Mouse (Mus musculus) midbrain, postnatal 0 days (tissue): ENCODE data around the gene Cdh4. TPM values are rescaled to one million over a fixed set of nuclear protein-coding genes. Genes with fewer than 3 reads are reported as not detected.

Experiments
- ATAC-seq: fragments of 200-750 bp; cut with Nextera tagmentation; 2 replicates; pipeline ENCODE4 v1.8.0; 2017; ENCODE audit warnings: moderate number of reproducible peaks, mild to moderate bottlenecking, moderate TSS enrichment, moderate library complexity; ENCODE audit not compliant: low FRiP score
- DNase-seq: peaks from one replicate; pipeline ENCODE4 v3.0.0-alpha.2; 2015; ENCODE audit warnings: low spot score
- H3K27ac ChIP-seq: fragments of 300-500 bp; sonication (generic); 2 replicates; pipeline ENCODE4 v1.5.1; 2014; ENCODE audit warnings: low read depth, mild to moderate bottlenecking, low read length, mixed read lengths
- H3K27me3 ChIP-seq: fragments of 300-500 bp; sonication (generic); 2 replicates; pipeline ENCODE4 v1.6.1; 2014; ENCODE audit warnings: low read length, control low read depth, mixed read lengths; ENCODE audit not compliant: insufficient read depth
- H3K36me3 ChIP-seq: fragments of 300-500 bp; sonication (generic); 2 replicates; pipeline ENCODE4 v1.6.1; 2014; ENCODE audit warnings: low read length, control low read depth, mixed read lengths; ENCODE audit not compliant: insufficient read depth
- H3K4me1 ChIP-seq: fragments of 300-500 bp; sonication (generic); 2 replicates; pipeline ENCODE4 v1.6.1; 2014; ENCODE audit warnings: mild to moderate bottlenecking, control low read depth, antibody characterized with exemption, low read length, mixed read lengths; ENCODE audit not compliant: insufficient read depth
- H3K4me2 ChIP-seq: fragments of 300-500 bp; sonication (generic); 2 replicates; pipeline ENCODE4 v1.6.1; 2014; ENCODE audit warnings: low read depth, mild to moderate bottlenecking, low read length, mixed read lengths; ENCODE audit not compliant: poor library complexity, severe bottlenecking
- H3K4me3 ChIP-seq: fragments of 300-500 bp; sonication (generic); 2 replicates; pipeline ENCODE4 v1.5.1; 2014; ENCODE audit warnings: low read depth, mild to moderate bottlenecking, low read length, moderate library complexity
- H3K9ac ChIP-seq: fragments of 300-500 bp; sonication (generic); replicated peaks from 2 replicates; pipeline ENCODE4 v1.6.1; 2014; ENCODE audit warnings: mild to moderate bottlenecking, low read length, moderate library complexity, mixed read lengths; ENCODE audit not compliant: poor library complexity, severe bottlenecking
- H3K9me3 ChIP-seq: fragments of 300-500 bp; sonication (generic); 2 replicates; pipeline ENCODE4 v1.6.1; 2016; ENCODE audit warnings: low read length, control low read depth
- CTCF ChIP-seq: IDR thresholded peaks from 2 replicates; pipeline ENCODE4 v1.5.1; 2016; ENCODE audit warnings: antibody characterized with exemption, mild to moderate bottlenecking
- WGBS: fragments of 180-500 bp; shearing (Covaris S2); extraction: QIAGEN DNeasy Blood & Tissue Kit; methylation state at CpG from one replicate; pipeline ENCODE4 v1.1.7; 2014; 5-methylcytosine and 5-hydroxymethylcytosine counted together
- polyA plus RNA-seq: library from polyadenylated mRNA; unstranded; fragments of >200 nt; fragmentation: Nextera tagmentation; extraction: Ambion mirVana; gene quantifications from 2 replicates; pipeline ENCODE4 v1.2.1, GENCODE M21; 2015
- total RNA-seq: library from RNA; depleted of rRNA; stranded (reverse); fragments of >200 nt; gene quantifications from 2 replicates; pipeline ENCODE4 v1.2.3, GENCODE M21; 2014

Gene Cdh4
- total and polyA plus RNA-seq, 2 experiments from 2014 or later: 64.9 to 86.6 TPM

GRCm38 (mm10) chr2:179857086-179857485, 414.9 kb downstream of the Cdh4 start:
- H3K9ac ChIP-seq: no peak overlapping the region
- peak; percentile 51 for DNase-seq
- ATAC-seq: no peak
- H3K4me1 ChIP-seq: peaks cover 28% of the 10 kb centered on the region
- H3K27ac ChIP-seq: peak overlapping the region; percentile 26; the same call in 1 of the 2 replicates
- no peak for TF ChIP-seq CTCF
- WGBS: 44% methylated on average over 4 of the region's 4 CpGs
- no peaks in the 10 kb centered on the region for H3K27me3 ChIP-seq
- H3K36me3 ChIP-seq: 0 out of 2 replicates have a peak, but pooled peaks cover 3% of the 10 kb centered on the region
- H3K4me2 ChIP-seq: no peak overlapping the region
- H3K4me3 ChIP-seq: no peak overlapping the region
- H3K9me3 ChIP-seq: no peaks in the 10 kb centered on the region

DNA sequence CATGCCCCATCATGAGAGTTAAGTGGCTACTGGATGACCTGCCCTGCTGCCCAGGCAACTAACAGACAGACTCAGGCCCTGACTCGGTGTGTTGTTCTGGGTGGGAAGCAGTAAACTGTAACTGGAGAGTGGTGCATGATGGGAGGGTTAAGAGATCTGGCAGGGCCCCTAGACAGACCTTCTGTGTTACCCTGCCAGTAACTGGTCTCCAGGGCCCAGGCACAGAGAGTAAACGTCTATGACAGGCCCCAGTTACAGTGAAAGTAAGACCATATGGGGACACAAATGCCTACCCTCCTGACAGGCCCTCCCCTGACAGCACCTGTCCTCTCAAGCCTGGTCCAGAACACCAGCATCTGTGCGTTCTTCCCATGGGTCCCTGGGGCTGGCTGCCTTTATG, 420.4 kb downstream of the Cdh4 start:
- ATAC-seq (no peak), DNase-seq (no peak)
- Histone ChIP-seq H3K36me3 (0 out of 2 replicates have a peak, but pooled peaks cover 3% of the 10 kb centered on the region), H3K9me3 (no peaks in the 10 kb centered on the region), H3K4me1 (no peaks in the 10 kb centered on the region), H3K27me3 (no peaks in the 10 kb centered on the region), H3K4me3 (no peak overlapping the region), H3K27ac (no peak overlapping the region), H3K4me2 (no peak overlapping the region), H3K9ac (no peak overlapping the region)
- 80% methylated on average over 3 of the region's 3 CpGs for WGBS
- no peak for TF ChIP-seq CTCF

GRCm38 (mm10) chr2:179863266-179863665, 421.0 kb downstream of the Cdh4 start:
- WGBS: 75% methylated on average over 3 of the region's 3 CpGs
- no peak overlapping the region for H3K4me2 ChIP-seq
- TF ChIP-seq CTCF: peak; percentile 67
- no peaks in the 10 kb centered on the region for H3K4me1 ChIP-seq
- no peak for ATAC-seq
- 0 out of 2 replicates have a peak, but pooled peaks cover 3% of the 10 kb centered on the region for H3K36me3 ChIP-seq
- H3K9ac ChIP-seq: no peak overlapping the region
- no peaks in the 10 kb centered on the region for H3K27me3 ChIP-seq
- no peak for DNase-seq
- H3K9me3 ChIP-seq: no peaks in the 10 kb centered on the region
- no peak overlapping the region for H3K4me3 ChIP-seq
- no peak overlapping the region for H3K27ac ChIP-seq

DNA sequence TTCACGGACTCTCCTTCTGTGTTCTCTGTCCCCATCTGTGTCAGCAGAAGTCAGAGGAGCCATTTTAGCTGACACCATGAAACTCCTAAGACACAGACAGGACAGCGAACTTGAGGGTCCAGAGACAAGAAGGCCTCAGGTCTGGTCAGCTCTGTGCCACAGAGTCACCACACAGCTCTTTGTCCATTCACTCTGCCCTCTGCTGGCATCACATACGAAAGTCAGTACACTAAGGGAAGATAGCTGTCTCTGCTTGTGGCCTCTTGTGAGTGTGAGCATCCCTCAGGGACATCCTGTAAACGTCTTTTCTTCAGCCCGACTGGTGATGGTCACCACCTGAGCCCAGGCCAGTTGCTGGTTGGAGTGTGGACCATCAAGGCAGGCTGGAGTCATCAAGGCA, 422.9 kb downstream of the Cdh4 start:
- no peak overlapping the region for H3K4me3 ChIP-seq
- TF ChIP-seq CTCF: peak; percentile 62
- no peaks in the 10 kb centered on the region for H3K9me3 ChIP-seq
- no peak overlapping the region for H3K9ac ChIP-seq
- ATAC-seq (no peak), DNase-seq (no peak)
- H3K27me3 ChIP-seq: no peaks in the 10 kb centered on the region
- H3K36me3 ChIP-seq: 0 out of 2 replicates have a peak, but pooled peaks cover 1% of the 10 kb centered on the region
- 75% methylated on average over 5 of the region's 5 CpGs for WGBS
- no peak overlapping the region for H3K27ac ChIP-seq
- peaks cover 7% of the 10 kb centered on the region for H3K4me1 ChIP-seq
- H3K4me2 ChIP-seq: no peak overlapping the region

DNA sequence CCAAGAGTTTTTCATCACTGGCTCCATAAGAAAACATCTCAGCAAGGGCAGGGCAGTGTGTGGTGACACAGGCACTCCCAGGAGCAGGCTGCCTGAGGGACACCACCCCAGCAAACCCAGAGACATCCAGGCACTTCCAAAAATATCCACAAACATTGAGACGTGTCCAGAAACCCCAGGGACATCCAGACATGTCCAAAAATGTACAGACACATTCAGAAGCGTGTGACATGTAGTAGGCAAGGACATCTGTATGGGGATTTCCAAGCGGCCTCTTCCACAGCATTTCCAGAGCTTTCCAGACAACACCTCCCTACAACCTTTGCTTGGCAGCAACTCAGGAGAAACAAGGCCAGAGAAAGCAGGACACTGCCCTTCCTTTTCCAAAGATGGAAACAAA, 425.4 kb downstream of the Cdh4 start:
- TF ChIP-seq CTCF: no peak
- WGBS: 70% methylated on average over 3 of the region's 3 CpGs

GRCm38 (mm10) chr2:179869871-179870270, 427.6 kb downstream of the Cdh4 start:
- Histone ChIP-seq H3K36me3 (no peaks in the 10 kb centered on the region), H3K4me1 (peaks cover 7% of the 10 kb centered on the region), H3K4me2 (no peak overlapping the region), H3K27me3 (no peaks in the 10 kb centered on the region), H3K4me3 (no peak overlapping the region), H3K9ac (0 out of 2 replicates have a peak overlapping the region, but pooled peaks have one; percentile 29), H3K27ac (no peak overlapping the region), H3K9me3 (no peaks in the 10 kb centered on the region)
- WGBS: 27% methylated on average over 2 of the region's 2 CpGs
- peak; percentile 85 for DNase-seq
- no peak for TF ChIP-seq CTCF
- peak; percentile 36; the same call in 1 of the 2 replicates for ATAC-seq

More for the DNA sequence above, 425.4 kb downstream of the Cdh4 start:
- Histone ChIP-seq H3K9ac (no peak overlapping the region), H3K4me3 (no peak overlapping the region), H3K4me2 (no peak overlapping the region), H3K9me3 (no peaks in the 10 kb centered on the region), H3K27ac (no peak overlapping the region), H3K4me1 (peaks cover 7% of the 10 kb centered on the region), H3K27me3 (no peaks in the 10 kb centered on the region), H3K36me3 (no peaks in the 10 kb centered on the region)
- ATAC-seq: no peak
- DNase-seq: no peak
